Mouse (Mus musculus): ENCODE results near the gene Cdh23. TPM values are rescaled to one million over a fixed set of nuclear protein-coding genes. Genes with fewer than 3 reads are reported as not detected.
A peak's percentile ranks its signal among the peaks of the same experiment; 100 is the strongest.

The Cdh23 gene
- polyA plus RNA-seq, 1 experiment, result not detected

DNA sequence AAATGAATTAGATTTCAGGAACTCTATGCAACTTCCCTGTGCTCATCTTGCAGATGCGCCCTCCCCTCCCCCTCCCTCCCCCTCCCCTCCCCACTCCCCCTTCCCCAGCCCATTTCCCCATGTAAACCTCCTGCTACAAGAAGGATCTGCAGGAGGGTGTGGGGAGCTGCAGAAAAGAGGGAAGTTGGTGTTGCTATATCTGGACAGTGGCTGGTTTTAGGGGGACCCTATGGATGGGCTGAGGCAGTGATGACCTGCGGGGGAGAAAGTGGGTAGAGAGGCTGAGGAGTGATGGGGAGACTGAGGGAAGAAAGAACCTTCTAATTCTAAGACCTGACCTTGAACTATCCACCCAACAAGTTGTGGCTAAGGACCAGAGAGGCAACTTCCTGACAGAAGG lies 329.1 kb downstream of the Cdh23 start:
- Histone ChIP-seq H3K4me3 (ENCODE audit: insufficient read depth, low read length) (no peak overlapping the region), H3K27ac (ENCODE audit: insufficient read depth, low read depth, low read length) (peak overlapping the region; percentile 97), H3K4me1 (ENCODE audit: control insufficient read depth, insufficient read depth, low read length) (peaks cover 83% of the 10 kb centered on the region)
- no peak for TF ChIP-seq POLR2A (IDR thresholded peaks at IDR 0.05; ENCODE audit: borderline replicate concordance, low read depth, low read length)
- no peak for TF ChIP-seq CTCF (IDR thresholded peaks at IDR 0.05; ENCODE audit: low read depth, low read length)

- Histone ChIP-seq H3K4me1 (ENCODE audit: control insufficient read depth, insufficient read depth, low read length) (peaks cover 75% of the 10 kb centered on the region), H3K27ac (ENCODE audit: insufficient read depth, low read depth, low read length) (peak overlapping the region; percentile 95), H3K4me3 (ENCODE audit: insufficient read depth, low read length) (no peak overlapping the region)
- no peak for TF ChIP-seq POLR2A (IDR thresholded peaks at IDR 0.05; ENCODE audit: borderline replicate concordance, low read depth, low read length)
- no peak for TF ChIP-seq CTCF (IDR thresholded peaks at IDR 0.05; ENCODE audit: low read depth, low read length)
Measured at GRCm38 (mm10) chr10:60363426-60363825, 332.9 kb downstream of the Cdh23 start.

- H3K27ac ChIP-seq (ENCODE audit: insufficient read depth, low read depth, low read length), result peak overlapping the region; percentile 95
- peaks cover 65% of the 10 kb centered on the region for H3K4me1 ChIP-seq (ENCODE audit: control insufficient read depth, insufficient read depth, low read length)
- no peak for TF ChIP-seq POLR2A (IDR thresholded peaks at IDR 0.05; ENCODE audit: borderline replicate concordance, low read depth, low read length)
- no peak for TF ChIP-seq CTCF (IDR thresholded peaks at IDR 0.05; ENCODE audit: low read depth, low read length)
- H3K4me3 ChIP-seq (ENCODE audit: insufficient read depth, low read length), result no peak overlapping the region
Measured at GRCm38 (mm10) chr10:60362310-60362628, 334.0 kb downstream of the Cdh23 start.

GRCm38 (mm10) chr10:60361615-60362309 lies 334.5 kb downstream of the Cdh23 start:
- Histone ChIP-seq H3K27ac (ENCODE audit: insufficient read depth, low read depth, low read length) (peak overlapping the region; percentile 95), H3K4me3 (ENCODE audit: insufficient read depth, low read length) (0 out of 2 replicates have a peak overlapping the region, but pooled peaks have one; percentile 0), H3K4me1 (ENCODE audit: control insufficient read depth, insufficient read depth, low read length) (peaks cover 63% of the 10 kb centered on the region)
- TF ChIP-seq POLR2A (IDR thresholded peaks at IDR 0.05; ENCODE audit: borderline replicate concordance, low read depth, low read length) (no peak), CTCF (IDR thresholded peaks at IDR 0.05; ENCODE audit: low read depth, low read length) (no peak)

GRCm38 (mm10) chr10:60358776-60359175 lies 337.5 kb downstream of the Cdh23 start:
- Histone ChIP-seq H3K27ac (ENCODE audit: insufficient read depth, low read depth, low read length) (no peak overlapping the region), H3K4me3 (ENCODE audit: insufficient read depth, low read length) (no peak overlapping the region), H3K4me1 (ENCODE audit: control insufficient read depth, insufficient read depth, low read length) (peaks cover 40% of the 10 kb centered on the region)
- TF ChIP-seq CTCF (IDR thresholded peaks at IDR 0.05; ENCODE audit: low read depth, low read length), result no peak
- no peak for TF ChIP-seq POLR2A (IDR thresholded peaks at IDR 0.05; ENCODE audit: borderline replicate concordance, low read depth, low read length)

GRCm38 (mm10) chr10:60357901-60358300 lies 338.4 kb downstream of the Cdh23 start:
- Histone ChIP-seq H3K27ac (ENCODE audit: insufficient read depth, low read depth, low read length) (no peak overlapping the region), H3K4me1 (ENCODE audit: control insufficient read depth, insufficient read depth, low read length) (peaks cover 35% of the 10 kb centered on the region), H3K4me3 (ENCODE audit: insufficient read depth, low read length) (no peak overlapping the region)
- TF ChIP-seq POLR2A (IDR thresholded peaks at IDR 0.05; ENCODE audit: borderline replicate concordance, low read depth, low read length) (no peak), CTCF (IDR thresholded peaks at IDR 0.05; ENCODE audit: low read depth, low read length) (no peak)

DNA sequence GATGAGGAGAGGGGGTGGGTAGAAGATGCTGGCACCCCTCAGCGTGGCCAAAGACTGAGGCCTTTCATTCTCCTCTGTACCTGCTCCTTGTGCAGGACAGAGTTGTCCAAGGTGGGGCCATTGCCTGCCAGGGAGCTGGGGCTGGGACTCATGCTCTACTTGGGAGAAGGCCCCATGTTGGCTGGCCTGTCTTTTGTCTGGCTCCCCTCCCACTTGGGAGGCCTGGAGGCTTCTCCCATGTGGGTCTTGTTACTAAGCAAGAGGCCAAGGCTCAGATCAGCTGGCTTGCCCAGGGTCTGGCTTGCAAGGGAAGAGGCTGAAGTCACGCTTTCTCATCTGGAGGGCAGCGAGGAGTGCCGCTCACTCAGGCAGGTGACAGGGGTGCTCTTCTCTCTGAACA lies 338.8 kb downstream of the Cdh23 start:
- TF ChIP-seq CTCF (IDR thresholded peaks at IDR 0.05; ENCODE audit: low read depth, low read length), result no peak
- TF ChIP-seq POLR2A (IDR thresholded peaks at IDR 0.05; ENCODE audit: borderline replicate concordance, low read depth, low read length), result no peak
- Histone ChIP-seq H3K4me1 (ENCODE audit: control insufficient read depth, insufficient read depth, low read length) (peaks cover 30% of the 10 kb centered on the region), H3K27ac (ENCODE audit: insufficient read depth, low read depth, low read length) (no peak overlapping the region), H3K4me3 (ENCODE audit: insufficient read depth, low read length) (no peak overlapping the region)

- no peak for TF ChIP-seq CTCF (IDR thresholded peaks at IDR 0.05; ENCODE audit: low read depth, low read length)
- no peak for TF ChIP-seq POLR2A (IDR thresholded peaks at IDR 0.05; ENCODE audit: borderline replicate concordance, low read depth, low read length)
- H3K27ac ChIP-seq (ENCODE audit: insufficient read depth, low read depth, low read length), result no peak overlapping the region
- no peak overlapping the region for H3K4me3 ChIP-seq (ENCODE audit: insufficient read depth, low read length)
- H3K4me1 ChIP-seq (ENCODE audit: control insufficient read depth, insufficient read depth, low read length), result peaks cover 30% of the 10 kb centered on the region
Measured at GRCm38 (mm10) chr10:60354881-60355677, 341.2 kb downstream of the Cdh23 start.

- Histone ChIP-seq H3K4me3 (ENCODE audit: insufficient read depth, low read length) (no peak overlapping the region), H3K27ac (ENCODE audit: insufficient read depth, low read depth, low read length) (no peak overlapping the region), H3K4me1 (ENCODE audit: control insufficient read depth, insufficient read depth, low read length) (peaks cover 33% of the 10 kb centered on the region)
- no peak for TF ChIP-seq CTCF (IDR thresholded peaks at IDR 0.05; ENCODE audit: low read depth, low read length)
- TF ChIP-seq POLR2A (IDR thresholded peaks at IDR 0.05; ENCODE audit: borderline replicate concordance, low read depth, low read length), result no peak
Measured at GRCm38 (mm10) chr10:60354003-60354325, 342.3 kb downstream of the Cdh23 start.

Measured in bone marrow macrophage, adult 2 months (primary cell).